Mouse (Mus musculus) naive thymus-derived CD4-positive, alpha-beta T cell, adult 2 months (primary cell): Measurements from ENCODE around the gene Tlx2.

Experiments
- DNase-seq: peaks from one replicate; pipeline ENCODE4 v3.0.0-alpha.2; 2011; ENCODE audit warnings: low read depth

Tlx2 gene

DNA sequence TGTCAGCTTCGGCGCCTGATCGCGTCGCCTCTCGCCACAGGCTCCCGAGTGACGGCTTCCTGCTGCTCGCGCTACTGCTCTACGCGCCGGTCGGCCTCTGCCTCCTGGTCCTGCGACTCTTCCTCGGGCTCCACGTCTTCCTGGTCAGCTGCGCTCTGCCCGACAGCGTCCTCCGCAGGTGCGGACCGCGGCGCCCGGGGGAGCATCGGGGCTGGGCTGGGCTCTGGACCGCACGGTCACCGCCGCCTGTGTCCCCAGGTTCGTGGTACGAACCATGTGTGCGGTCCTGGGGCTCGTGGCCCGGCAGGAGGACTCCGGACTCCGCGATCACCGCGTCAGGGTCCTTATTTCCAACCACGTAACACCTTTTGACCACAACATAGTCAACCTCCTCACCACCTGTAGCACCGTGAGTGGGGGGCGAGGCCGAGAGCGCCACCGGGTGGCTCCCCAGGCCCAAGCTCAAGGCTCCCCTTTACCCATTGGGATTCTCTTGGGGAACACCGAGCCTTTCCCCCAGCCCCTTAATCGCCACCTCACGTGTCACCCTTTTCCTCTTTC lies 15.1 kb downstream of the Tlx2 start, which contains the start of gene Htra2:
Htra2 (minus strand) TSS at position 403 of the 561 bp plus-strand sequence.
- DNase-seq: no peak

GRCm38 (mm10) chr6:83054074-83054851 lies 15.8 kb downstream of the Tlx2 start, which contains the start of gene Aup1:
Aup1 (plus strand) TSS chr6:83054521.
- DNase-seq: peak; percentile 98

- DNase-seq: peak; percentile 69
Measured at GRCm38 (mm10) chr6:83053136-83053960, 16.7 kb downstream of the Tlx2 start.

GRCm38 (mm10) chr6:83049367-83049766 lies 20.7 kb downstream of the Tlx2 start:
- DNase-seq: no peak

DNA sequence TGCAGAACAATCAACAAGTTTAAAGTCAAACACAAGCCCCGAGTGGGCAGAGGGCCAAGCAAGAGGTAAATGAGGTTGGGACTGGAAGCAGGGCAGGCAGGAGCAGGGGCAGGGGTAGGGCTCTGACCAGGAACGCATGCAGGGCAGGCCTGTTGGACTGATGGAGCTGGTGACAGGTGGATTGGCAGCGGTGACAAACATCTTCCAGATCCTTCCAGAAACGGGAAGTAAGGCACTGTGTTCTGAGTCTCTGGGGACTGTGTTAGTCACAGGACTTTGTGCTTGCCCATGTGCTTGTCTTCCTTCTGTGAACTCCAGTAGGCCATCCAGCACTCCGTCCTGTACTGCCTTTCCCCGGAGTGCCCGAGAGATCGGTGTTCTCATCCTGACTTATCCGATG lies 25.4 kb downstream of the Tlx2 start:
- no peak for DNase-seq

DNA sequence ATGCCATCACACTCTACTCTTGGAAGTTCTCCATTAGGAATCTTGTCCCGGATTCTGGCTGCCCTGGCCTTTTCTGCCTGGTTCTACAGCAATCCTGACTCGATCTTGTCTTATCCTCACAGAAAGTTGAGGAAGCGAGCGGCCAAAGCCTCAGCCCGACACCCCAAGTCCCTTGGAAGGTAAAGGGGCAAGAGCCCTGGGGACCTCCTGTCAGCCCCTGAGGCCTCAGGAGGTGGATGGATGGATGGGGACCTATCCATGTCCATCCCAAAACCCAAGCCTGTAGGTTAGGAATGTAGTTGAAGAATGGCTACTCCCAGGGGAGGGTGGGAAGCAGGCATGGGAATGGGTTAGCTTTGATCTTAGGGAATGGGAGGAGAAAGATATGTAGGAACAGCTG lies 26.1 kb downstream of the Tlx2 start:
- no peak for DNase-seq

DNA sequence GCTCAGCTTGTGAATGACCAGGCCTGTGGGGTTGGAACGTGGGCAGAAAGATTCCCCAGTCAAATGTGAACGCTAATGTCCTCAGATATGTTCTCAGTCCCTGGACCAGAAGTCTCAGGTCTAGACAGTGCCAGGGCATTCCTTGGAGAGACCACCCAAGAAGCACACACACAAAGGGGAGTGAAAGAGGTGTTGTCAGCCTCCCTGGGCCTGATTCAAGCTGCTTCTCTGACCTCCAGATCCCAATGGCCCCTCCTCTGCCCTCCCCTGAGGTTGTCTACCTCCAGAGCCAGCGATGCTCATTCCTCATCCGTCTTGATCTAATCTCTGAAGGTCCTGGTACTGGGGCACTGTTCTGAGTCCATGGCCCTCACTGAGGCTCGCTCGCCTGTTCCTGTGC lies 26.5 kb downstream of the Tlx2 start:
- no peak for DNase-seq

DNA sequence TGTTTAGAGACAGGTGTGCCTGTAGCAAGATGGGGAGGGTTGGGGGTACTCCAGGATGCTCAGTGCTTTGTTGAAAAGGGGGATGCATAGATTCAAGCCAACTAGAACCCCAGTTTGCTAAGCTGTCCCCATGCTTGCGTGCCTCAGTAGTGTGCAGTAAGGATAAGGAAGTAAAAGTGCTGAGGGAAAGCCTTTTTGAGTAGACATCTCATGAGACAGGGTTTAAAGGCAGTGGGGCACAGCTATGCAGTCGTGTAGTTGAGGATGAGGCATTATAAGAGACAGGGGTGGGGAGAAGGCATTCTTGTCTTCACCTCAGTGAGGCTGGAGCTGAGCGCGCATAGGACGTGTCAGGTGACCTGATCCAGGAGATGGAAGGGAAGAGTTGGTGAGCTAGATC lies 29.5 kb downstream of the Tlx2 start:
- no peak for DNase-seq

DNA sequence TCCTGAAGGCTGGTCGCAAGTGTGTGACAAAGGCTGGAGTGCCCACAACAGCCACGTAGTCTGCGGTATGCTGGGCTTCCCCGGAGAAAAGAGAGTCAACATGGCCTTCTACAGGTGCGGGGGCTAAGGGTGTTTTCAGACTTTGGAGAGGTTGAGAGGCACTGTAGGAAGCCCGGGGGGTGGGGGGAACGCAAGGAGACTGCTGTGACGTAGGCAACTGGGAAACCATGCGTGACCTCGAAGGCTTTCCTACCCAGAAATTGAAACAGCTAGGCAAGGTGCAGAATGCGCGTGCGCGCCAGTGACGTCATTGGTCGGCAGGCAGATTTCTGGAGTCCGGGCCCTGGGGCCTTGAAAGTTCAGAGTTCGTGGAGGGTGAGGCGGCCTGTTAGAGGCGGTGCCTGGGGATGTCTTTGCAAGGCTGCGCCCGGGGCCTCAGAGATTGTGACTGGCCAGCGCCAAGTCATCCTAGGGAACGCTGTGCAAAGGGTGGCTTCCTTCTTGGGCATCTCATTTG lies 31.5 kb downstream of the Tlx2 start:
- DNase-seq: peak; percentile 95

GRCm38 (mm10) chr6:83037188-83037587 lies 32.9 kb downstream of the Tlx2 start:
- no peak for DNase-seq

GRCm38 (mm10) chr6:83034463-83035055 lies 35.5 kb downstream of the Tlx2 start:
- DNase-seq: no peak

- peak; percentile 77 for DNase-seq
Measured at GRCm38 (mm10) chr6:83033249-83034185, 36.6 kb downstream of the Tlx2 start, which contains the start of the genes Dok1 and Loxl3. Dok1 (minus strand) TSS chr6:83033471. Loxl3 (plus strand) TSS chr6:83034173.

DNA sequence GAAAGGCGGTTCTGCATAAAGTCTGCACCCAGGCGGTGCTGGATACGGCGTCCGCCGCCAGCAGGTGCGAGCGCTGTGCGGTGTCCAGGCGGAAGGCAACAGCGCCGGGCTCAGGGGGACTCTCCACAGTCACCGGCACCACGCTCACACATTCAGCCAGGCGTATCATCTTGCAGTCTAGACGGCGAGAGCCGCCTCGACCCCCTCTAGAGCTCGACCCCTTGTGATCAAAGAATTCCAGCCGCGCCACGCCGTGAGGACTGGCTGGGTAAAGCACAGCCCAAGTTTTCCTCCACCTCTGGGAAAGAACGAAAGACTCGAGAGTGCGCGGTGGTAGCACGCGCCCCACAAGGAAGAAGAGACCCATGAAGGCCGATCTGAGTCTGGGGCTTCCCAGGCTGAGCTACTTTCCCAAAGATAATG lies 37.3 kb downstream of the Tlx2 start:
- DNase-seq: peak; percentile 60

- no peak for DNase-seq
Measured at GRCm38 (mm10) chr6:83031921-83032590, 38.0 kb downstream of the Tlx2 start.

GRCm38 (mm10) chr6:83031111-83031510 lies 39.0 kb downstream of the Tlx2 start:
- no peak for DNase-seq

- no peak for DNase-seq
Measured at GRCm38 (mm10) chr6:83029777-83030176, 40.3 kb downstream of the Tlx2 start.

DNA sequence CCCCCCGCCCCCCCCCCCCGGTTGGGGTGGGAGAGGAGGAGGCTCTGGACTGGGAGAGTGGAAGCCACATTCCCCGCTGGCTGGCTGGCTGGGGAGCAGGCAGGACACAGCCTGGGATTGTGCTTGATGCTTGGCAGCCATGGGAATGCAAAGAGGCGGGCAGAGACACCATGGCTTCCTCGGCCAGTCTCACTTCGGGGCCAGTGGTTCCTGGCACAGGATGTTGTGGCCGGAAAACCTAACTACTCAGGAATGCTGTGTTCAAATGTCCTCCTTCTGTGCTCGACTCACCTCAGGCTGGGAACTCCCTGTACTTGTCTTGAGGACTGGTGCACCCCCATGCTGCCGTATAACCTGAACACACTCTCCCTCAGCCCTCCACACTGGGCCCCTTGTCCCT lies 42.4 kb downstream of the Tlx2 start:
- no peak for DNase-seq

DNA sequence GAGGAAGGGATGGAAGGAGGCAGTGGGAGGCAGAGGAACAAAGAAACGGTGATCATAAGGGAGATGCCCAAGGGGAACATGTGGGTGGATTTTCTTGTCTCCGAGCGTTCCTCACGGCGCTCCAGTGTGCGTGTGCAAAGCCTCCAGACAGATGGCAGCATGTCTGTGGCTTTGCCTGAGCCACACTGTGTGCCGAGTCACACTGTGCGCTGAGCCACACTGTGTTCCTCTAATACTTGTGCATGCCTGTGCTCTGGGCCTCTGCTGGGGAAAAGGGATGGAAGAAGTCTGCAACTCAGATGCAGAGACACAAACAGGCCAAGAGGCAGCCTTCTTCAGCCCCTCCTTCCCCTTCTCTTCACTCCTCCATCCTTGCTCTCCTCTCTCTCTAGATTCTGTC lies 42.8 kb downstream of the Tlx2 start:
- DNase-seq: no peak

GRCm38 (mm10) chr6:83025221-83025620 lies 44.9 kb downstream of the Tlx2 start:
- no peak for DNase-seq

DNA sequence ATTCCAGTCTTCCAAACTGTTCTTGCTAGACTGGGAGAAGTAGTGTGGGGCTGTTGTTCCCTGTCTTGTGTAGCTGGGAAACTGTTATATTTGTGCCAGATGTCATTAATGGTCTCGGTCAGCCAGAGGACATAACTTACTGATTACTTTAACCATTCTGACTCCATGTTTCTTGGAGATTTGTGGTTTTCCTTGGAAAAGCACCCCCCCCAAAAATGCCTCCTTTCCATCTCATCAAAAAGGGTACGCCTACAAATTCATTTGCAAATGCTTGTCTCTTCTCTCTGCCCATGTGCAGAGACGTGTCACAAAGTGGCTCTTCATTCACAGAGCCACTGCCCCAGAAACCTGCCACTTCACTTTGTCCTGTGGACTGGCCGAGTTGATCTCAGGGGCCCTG lies 45.7 kb downstream of the Tlx2 start:
- DNase-seq: no peak
